ENCODE assay signal across 13 mouse cellular contexts in genomic region chr5:144875227-144875626, GRCm38 (mm10).
A peak's percentile ranks its signal among the peaks of the same experiment; 100 is the strongest.
DNase-seq lines count a peak whose midpoint lies in the region; ATAC-seq and TF ChIP-seq lines count a peak whose summit lies in the region.
"Had no signal": no experiment of that assay in that cellular context is flagged by ENCODE, and none has a peak within 500 bp of the region (broad histone marks: within the 10 kb centered on the region; RNA-seq: fewer than 3 reads in every experiment).

No protein-coding gene starts in this region.

- H3K9ac ChIP-seq in forebrain, embryonic 11.5 days (ENCODE audit: low read length) = no peak overlapping the region
- H3K9ac ChIP-seq in forebrain, embryonic 15.5 days (replicated peaks) = no peak overlapping the region
- H3K9ac ChIP-seq in hindbrain, embryonic 15.5 days = no peak overlapping the region
- H3K9ac ChIP-seq in hindbrain, embryonic 14.5 days = no peak overlapping the region
- H3K9ac ChIP-seq in lung, embryonic 15.5 days = no peak overlapping the region
- H3K9ac ChIP-seq in neural tube, embryonic 12.5 days = no peak overlapping the region
- no peak overlapping the region for H3K9ac ChIP-seq in neural tube, embryonic 15.5 days (replicated peaks)
- H3K9ac ChIP-seq: forebrain, postnatal 0 days had no signal

- peak; percentile 54 for DNase-seq in forebrain, embryonic 11.5 days (ENCODE audit: low spot score)
- no peak for DNase-seq in hindbrain, embryonic 14.5 days (ENCODE audit: low spot score)
- no peak for DNase-seq in lung, adult 2 months
- DNase-seq: gastrocnemius, postnatal 25 days had no signal

- 81% methylated on average over 6 of the region's 6 CpGs for WGBS in forebrain, embryonic 11.5 days
- 85% methylated on average over 6 of the region's 6 CpGs for WGBS in forebrain, embryonic 15.5 days
- 93% methylated on average over 6 of the region's 6 CpGs for WGBS in hindbrain, embryonic 15.5 days
- WGBS in hindbrain, embryonic 14.5 days = 81% methylated on average over 6 of the region's 6 CpGs
- WGBS in lung, embryonic 15.5 days = 83% methylated on average over 6 of the region's 6 CpGs
- WGBS in lung, adult 2 months = 91% methylated on average over 6 of the region's 6 CpGs
- WGBS in neural tube, embryonic 12.5 days = 87% methylated on average over 6 of the region's 6 CpGs
- 91% methylated on average over 6 of the region's 6 CpGs for WGBS in neural tube, embryonic 15.5 days

- H3K27ac ChIP-seq in forebrain, embryonic 11.5 days (ENCODE audit: low read depth, low read length) = no peak overlapping the region
- no peak overlapping the region for H3K27ac ChIP-seq in forebrain, embryonic 15.5 days (replicated peaks)
- no peak overlapping the region for H3K27ac ChIP-seq in hindbrain, embryonic 15.5 days (replicated peaks)
- no peak overlapping the region for H3K27ac ChIP-seq in hindbrain, embryonic 14.5 days
- no peak overlapping the region for H3K27ac ChIP-seq in lung, embryonic 15.5 days
- no peak overlapping the region for H3K27ac ChIP-seq in neural tube, embryonic 12.5 days
- no peak overlapping the region for H3K27ac ChIP-seq in neural tube, embryonic 15.5 days (replicated peaks)
- H3K27ac ChIP-seq: embryonic facial prominence, embryonic 10.5 days; gastrocnemius, adult 2 months had no signal

- H3K36me3 ChIP-seq in forebrain, embryonic 11.5 days (ENCODE audit: control insufficient read depth, insufficient read depth, low read length) = no peaks in the 10 kb centered on the region; the same call in 1 of the 2 replicates
- peaks cover 20% of the 10 kb centered on the region for H3K36me3 ChIP-seq in forebrain, embryonic 15.5 days
- peaks cover 19% of the 10 kb centered on the region for H3K36me3 ChIP-seq in hindbrain, embryonic 15.5 days
- peaks cover 37% of the 10 kb centered on the region for H3K36me3 ChIP-seq in hindbrain, embryonic 14.5 days (replicated peaks; ENCODE audit: control insufficient read depth, insufficient read depth)
- peaks cover 16% of the 10 kb centered on the region for H3K36me3 ChIP-seq in lung, embryonic 15.5 days
- peaks cover 31% of the 10 kb centered on the region for H3K36me3 ChIP-seq in neural tube, embryonic 12.5 days
- peaks cover 37% of the 10 kb centered on the region for H3K36me3 ChIP-seq in neural tube, embryonic 15.5 days

- no peak overlapping the region for H3K4me3 ChIP-seq in forebrain, embryonic 11.5 days (ENCODE audit: low read depth, low read length)
- no peak overlapping the region for H3K4me3 ChIP-seq in forebrain, embryonic 15.5 days
- no peak overlapping the region for H3K4me3 ChIP-seq in hindbrain, embryonic 15.5 days
- H3K4me3 ChIP-seq in hindbrain, embryonic 14.5 days (replicated peaks; ENCODE audit: low read length) = no peak overlapping the region
- no peak overlapping the region for H3K4me3 ChIP-seq in lung, embryonic 15.5 days
- H3K4me3 ChIP-seq in lung, adult 2 months (replicated peaks; ENCODE audit: extremely low read depth, low read depth, low read length) = no peak overlapping the region
- no peak overlapping the region for H3K4me3 ChIP-seq in neural tube, embryonic 12.5 days
- no peak overlapping the region for H3K4me3 ChIP-seq in neural tube, embryonic 15.5 days (replicated peaks)
- H3K4me3 ChIP-seq: embryonic facial prominence, embryonic 10.5 days; gastrocnemius, adult 2 months; heart, embryonic 10.5 days had no signal

- TF ChIP-seq CTCF in lung, adult 2 months (IDR thresholded peaks at IDR 0.05; ENCODE audit: insufficient read depth, low read length) = no peak

- H3K4me1 ChIP-seq in forebrain, embryonic 11.5 days (replicated peaks; ENCODE audit: control insufficient read depth, insufficient read depth, low read length) = no peaks in the 10 kb centered on the region
- no peaks in the 10 kb centered on the region for H3K4me1 ChIP-seq in forebrain, embryonic 15.5 days
- no peaks in the 10 kb centered on the region for H3K4me1 ChIP-seq in hindbrain, embryonic 15.5 days (replicated peaks)
- no peaks in the 10 kb centered on the region for H3K4me1 ChIP-seq in hindbrain, embryonic 14.5 days (replicated peaks; ENCODE audit: control insufficient read depth, insufficient read depth, low read length)
- H3K4me1 ChIP-seq in lung, embryonic 15.5 days = no peaks in the 10 kb centered on the region
- no peaks in the 10 kb centered on the region for H3K4me1 ChIP-seq in lung, adult 2 months (ENCODE audit: control insufficient read depth, insufficient read depth, low read length)
- peaks cover 4% of the 10 kb centered on the region; the same call in 1 of the 2 replicates for H3K4me1 ChIP-seq in neural tube, embryonic 12.5 days
- H3K4me1 ChIP-seq in neural tube, embryonic 15.5 days = no peaks in the 10 kb centered on the region

- no peaks in the 10 kb centered on the region for H3K27me3 ChIP-seq in forebrain, embryonic 11.5 days (ENCODE audit: control insufficient read depth, insufficient read depth, low read length)
- H3K27me3 ChIP-seq in forebrain, embryonic 15.5 days = no peaks in the 10 kb centered on the region
- no peaks in the 10 kb centered on the region for H3K27me3 ChIP-seq in hindbrain, embryonic 15.5 days
- no peaks in the 10 kb centered on the region for H3K27me3 ChIP-seq in hindbrain, embryonic 14.5 days (ENCODE audit: control insufficient read depth, insufficient read depth, low read length)
- H3K27me3 ChIP-seq in lung, embryonic 15.5 days = no peaks in the 10 kb centered on the region
- H3K27me3 ChIP-seq in neural tube, embryonic 12.5 days (replicated peaks) = no peaks in the 10 kb centered on the region
- H3K27me3 ChIP-seq in neural tube, embryonic 15.5 days (replicated peaks) = no peaks in the 10 kb centered on the region

- no peaks in the 10 kb centered on the region for H3K9me3 ChIP-seq in forebrain, embryonic 11.5 days (ENCODE audit: control insufficient read depth, low read length)
- H3K9me3 ChIP-seq in forebrain, embryonic 15.5 days = no peaks in the 10 kb centered on the region
- H3K9me3 ChIP-seq in hindbrain, embryonic 15.5 days = no peaks in the 10 kb centered on the region
- no peaks in the 10 kb centered on the region for H3K9me3 ChIP-seq in hindbrain, embryonic 14.5 days (ENCODE audit: control insufficient read depth, low read length)
- H3K9me3 ChIP-seq in lung, embryonic 15.5 days = no peaks in the 10 kb centered on the region
- H3K9me3 ChIP-seq in neural tube, embryonic 12.5 days = no peaks in the 10 kb centered on the region
- no peaks in the 10 kb centered on the region for H3K9me3 ChIP-seq in neural tube, embryonic 15.5 days (replicated peaks)
- H3K9me3 ChIP-seq: embryonic facial prominence, embryonic 10.5 days; heart, embryonic 10.5 days had no signal

- no peak for TF ChIP-seq POLR2A in lung, adult 2 months (IDR thresholded peaks at IDR 0.05; ENCODE audit: borderline replicate concordance, extremely low read depth, low read depth, low read length)

- ATAC-seq in forebrain, embryonic 11.5 days (replicated peaks; ENCODE audit: low FRiP score) = no peak
- no peak for ATAC-seq in forebrain, embryonic 15.5 days (replicated peaks)
- ATAC-seq in hindbrain, embryonic 15.5 days (ENCODE audit: low FRiP score, low read depth) = peak; percentile 52
- no peak for ATAC-seq in hindbrain, embryonic 14.5 days (ENCODE audit: low FRiP score)
- 0 out of 2 replicates have a peak, but pooled peaks have one; percentile 14 for ATAC-seq in lung, embryonic 15.5 days (ENCODE audit: borderline replicate concordance, extremely low read depth, low FRiP score, low TSS enrichment)
- 0 out of 2 replicates have a peak, but pooled peaks have one; percentile 19 for ATAC-seq in neural tube, embryonic 12.5 days (ENCODE audit: low FRiP score, low read depth)
- no peak for ATAC-seq in neural tube, embryonic 15.5 days (ENCODE audit: low FRiP score)

- H3K4me2 ChIP-seq in forebrain, embryonic 11.5 days (ENCODE audit: low read depth, low read length, severe bottlenecking) = no peak overlapping the region
- no peak overlapping the region for H3K4me2 ChIP-seq in forebrain, embryonic 15.5 days (replicated peaks)
- no peak overlapping the region for H3K4me2 ChIP-seq in hindbrain, embryonic 15.5 days
- H3K4me2 ChIP-seq in hindbrain, embryonic 14.5 days (replicated peaks) = no peak overlapping the region
- H3K4me2 ChIP-seq in lung, embryonic 15.5 days = no peak overlapping the region
- no peak overlapping the region for H3K4me2 ChIP-seq in neural tube, embryonic 12.5 days (replicated peaks)
- H3K4me2 ChIP-seq in neural tube, embryonic 15.5 days = no peak overlapping the region

Comparison
In these comparisons a context has a peak if more than half of its experiments do, and no peak if none do; other contexts are left out.
1. ATAC-seq: peak in hindbrain, embryonic 15.5 days (single experiment), lung, embryonic 15.5 days (single experiment) and neural tube, embryonic 12.5 days (single experiment); none in forebrain, embryonic 11.5 days (single experiment), forebrain, embryonic 15.5 days (single experiment), hindbrain, embryonic 14.5 days (single experiment) and neural tube, embryonic 15.5 days (single experiment).